Mouse (Mus musculus): Measurements from ENCODE around the gene Zfp853.

- no peak for TF ChIP-seq POLR2A (IDR thresholded peaks at IDR 0.05; ENCODE audit: control insufficient read depth, low read depth, low read length)
- TF ChIP-seq CTCF (IDR thresholded peaks at IDR 0.05; ENCODE audit: control insufficient read depth, insufficient read depth, insufficient replicate concordance, low read depth, low read length): no peak
Observed at GRCm38 (mm10) chr5:143316605-143317287, 23.3 kb upstream of the Zfp853 start.

Data from testis, adult 2 months (tissue).